Mouse (Mus musculus) testis, adult 2 months (tissue): Measurements from ENCODE around the gene U90926. TPM values are rescaled to one million over a fixed set of nuclear protein-coding genes. Genes with fewer than 3 reads are reported as not detected.

Source experiments
- H3K27ac ChIP-seq: fragments of 200-500 bp; 2 replicates; pipeline ENCODE4 v1.5.1; 2012; ENCODE audit warnings: low read depth, low read length; ENCODE audit not compliant: control insufficient read depth, insufficient read depth
- H3K27me3 ChIP-seq: fragments of 200-500 bp; 2 replicates; pipeline ENCODE4 v1.6.1; 2012; ENCODE audit warnings: mild to moderate bottlenecking, low read length, moderate library complexity; ENCODE audit not compliant: control insufficient read depth, insufficient read depth
- H3K36me3 ChIP-seq: fragments of 200-500 bp; 2 replicates; pipeline ENCODE4 v1.6.1; 2012; ENCODE audit warnings: mild to moderate bottlenecking, low read length; ENCODE audit not compliant: control insufficient read depth, insufficient read depth
- H3K4me1 ChIP-seq: fragments of 200-500 bp; 2 replicates; pipeline ENCODE4 v1.6.1; 2012; ENCODE audit warnings: low read length; ENCODE audit not compliant: control insufficient read depth, insufficient read depth
- H3K4me3 ChIP-seq: fragments of 200-500 bp; 2 replicates; pipeline ENCODE4 v1.5.1; 2012; ENCODE audit warnings: low read depth, mild to moderate bottlenecking, low read length, moderate library complexity, mixed read lengths; ENCODE audit not compliant: control insufficient read depth
- CTCF ChIP-seq: fragments of 200-500 bp; IDR thresholded peaks from 2 replicates; pipeline ENCODE4 v1.5.1; 2012; ENCODE audit warnings: low read depth, mild to moderate bottlenecking, inconsistent platforms, low read length, moderate library complexity; ENCODE audit not compliant: control insufficient read depth, insufficient read depth, insufficient replicate concordance
- POLR2A ChIP-seq: fragments of 200-500 bp; IDR thresholded peaks from 2 replicates; pipeline ENCODE4 v1.6.1; 2012; ENCODE audit warnings: low read depth, mild to moderate bottlenecking, inconsistent platforms, low read length, moderate library complexity; ENCODE audit not compliant: control insufficient read depth
- polyA plus RNA-seq: library from polyadenylated mRNA; depleted of rRNA; stranded (reverse); fragments of >200 nt; gene quantifications from 2 replicates; pipeline ENCODE4 v1.2.3, GENCODE M21; 2012

U90926 gene
- polyA plus RNA-seq, 1 experiment: 2.8 TPM

- no peaks in the 10 kb centered on the region for H3K27me3 ChIP-seq
- TF ChIP-seq POLR2A (no peak), CTCF (no peak)
- no peak overlapping the region for H3K27ac ChIP-seq
- H3K4me1 ChIP-seq: no peaks in the 10 kb centered on the region
- no peaks in the 10 kb centered on the region for H3K36me3 ChIP-seq
- H3K4me3 ChIP-seq: no peak overlapping the region
These were observed 15.1 kb upstream of the U90926 start for GRCm38 (mm10) chr5:92230306-92230705.

- H3K4me3 ChIP-seq: no peak overlapping the region
- H3K27me3 ChIP-seq: no peaks in the 10 kb centered on the region
- TF ChIP-seq CTCF: no peak
- TF ChIP-seq POLR2A: no peak
- H3K27ac ChIP-seq: no peak overlapping the region
- H3K36me3 ChIP-seq: no peaks in the 10 kb centered on the region
- no peaks in the 10 kb centered on the region for H3K4me1 ChIP-seq
These were observed 14.3 kb upstream of the U90926 start for GRCm38 (mm10) chr5:92229514-92229913.

- Histone ChIP-seq H3K36me3 (no peaks in the 10 kb centered on the region), H3K4me3 (no peak overlapping the region), H3K4me1 (no peaks in the 10 kb centered on the region), H3K27ac (no peak overlapping the region), H3K27me3 (no peaks in the 10 kb centered on the region)
- TF ChIP-seq POLR2A (no peak), CTCF (no peak)
These were observed 13.6 kb upstream of the U90926 start for GRCm38 (mm10) chr5:92228776-92229175.

GRCm38 (mm10) chr5:92227782-92228181 lies 12.6 kb upstream of the U90926 start:
- Histone ChIP-seq H3K27ac (no peak overlapping the region), H3K27me3 (no peaks in the 10 kb centered on the region), H3K36me3 (no peaks in the 10 kb centered on the region), H3K4me3 (no peak overlapping the region), H3K4me1 (no peaks in the 10 kb centered on the region)
- TF ChIP-seq CTCF: no peak
- TF ChIP-seq POLR2A: no peak

- Histone ChIP-seq H3K4me1 (peaks cover 6% of the 10 kb centered on the region; the same call in 1 of the 2 replicates), H3K27ac (no peak overlapping the region), H3K4me3 (no peak overlapping the region), H3K27me3 (no peaks in the 10 kb centered on the region), H3K36me3 (no peaks in the 10 kb centered on the region)
- TF ChIP-seq POLR2A: no peak
- TF ChIP-seq CTCF: no peak
These were observed 5.2 kb upstream of the U90926 start for GRCm38 (mm10) chr5:92220287-92220902.

- Histone ChIP-seq H3K27ac (no peak overlapping the region), H3K4me3 (no peak overlapping the region), H3K36me3 (no peaks in the 10 kb centered on the region), H3K27me3 (no peaks in the 10 kb centered on the region), H3K4me1 (peaks cover 6% of the 10 kb centered on the region; the same call in 1 of the 2 replicates)
- TF ChIP-seq POLR2A (no peak), CTCF (no peak)
These were observed 4.6 kb upstream of the U90926 start for GRCm38 (mm10) chr5:92219826-92220225.

GRCm38 (mm10) chr5:92218915-92219793 lies 3.9 kb upstream of the U90926 start:
- H3K4me1 ChIP-seq: peaks cover 6% of the 10 kb centered on the region; the same call in 1 of the 2 replicates
- peak overlapping the region; percentile 40 for H3K4me3 ChIP-seq
- no peak overlapping the region for H3K27ac ChIP-seq
- TF ChIP-seq POLR2A (no peak), CTCF (no peak)
- H3K36me3 ChIP-seq: no peaks in the 10 kb centered on the region
- no peaks in the 10 kb centered on the region for H3K27me3 ChIP-seq
